Mouse (Mus musculus): ENCODE results near the gene Gm17364. TPM values are rescaled to one million over a fixed set of nuclear protein-coding genes. Genes with fewer than 3 reads are reported as not detected.
"Not testable (repeated sequence)": the region's sequence is repeated elsewhere in the genome, so short reads cannot be mapped to it uniquely, and the experiment has no call there.

Gene Gm17364
- not detected in 2 replicates for total RNA-seq (2015)
- total RNA-seq (2017) = not detected in 2 replicates

DNA sequence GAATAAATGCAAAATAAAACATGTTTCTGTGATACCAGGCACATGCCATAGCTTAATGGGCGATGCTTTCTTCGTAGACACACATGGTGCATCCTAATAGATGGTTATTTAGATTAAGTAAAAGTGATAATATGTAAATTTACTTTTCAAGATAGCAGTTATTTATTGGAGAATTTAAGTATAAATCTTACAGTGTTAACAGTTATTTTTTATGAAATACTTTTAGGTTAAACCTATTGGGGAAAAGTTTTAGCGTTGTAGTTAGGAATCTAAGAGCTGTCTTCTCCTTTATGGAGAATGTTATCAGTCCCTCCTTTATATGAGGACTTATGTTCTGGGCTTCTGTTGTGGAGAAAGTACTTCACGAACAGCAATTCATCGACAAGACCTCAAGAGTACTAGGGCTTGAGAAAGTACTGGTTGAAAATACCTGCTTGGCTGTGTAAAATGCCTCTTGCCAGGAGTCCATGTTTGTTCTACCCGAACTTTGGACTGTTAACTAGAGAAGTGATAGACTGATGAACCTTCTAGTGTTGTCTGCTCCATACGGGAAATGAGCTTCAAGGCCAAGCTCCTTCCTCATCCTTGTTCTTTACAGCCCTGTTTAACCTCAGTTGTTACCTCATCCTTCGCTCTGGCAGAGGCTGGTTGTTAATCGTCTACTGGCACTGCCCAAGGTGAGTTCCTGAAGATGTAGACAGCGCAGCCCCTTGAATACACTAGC is at the start of gene Gm17364:
Gm17364 (minus strand) TSS at position 51 of the 724 bp plus-strand sequence.
- no peak for ATAC-seq (replicated peaks; ENCODE audit: poor library complexity)

DNA sequence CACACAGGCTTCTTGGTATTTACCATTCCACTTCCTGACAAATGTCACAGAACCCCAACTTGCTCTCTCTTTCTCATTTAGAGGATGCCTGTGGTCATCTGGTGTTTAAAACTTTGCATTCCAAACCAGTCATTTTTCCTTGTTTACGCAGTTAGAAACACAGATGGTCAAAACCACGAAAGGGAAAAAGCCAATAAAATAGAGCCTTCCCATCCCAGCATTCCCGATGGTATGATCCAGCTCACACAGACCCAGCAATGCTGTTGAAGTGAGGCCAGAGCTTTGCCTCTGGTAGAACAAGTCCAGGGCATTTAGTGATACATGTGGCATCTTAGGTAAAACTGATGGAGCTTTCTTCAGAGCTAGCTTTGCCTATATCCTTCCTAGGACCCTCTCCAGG is 47.7 kb upstream of the Gm17364 start:
- ATAC-seq (replicated peaks; ENCODE audit: poor library complexity) = no peak

DNA sequence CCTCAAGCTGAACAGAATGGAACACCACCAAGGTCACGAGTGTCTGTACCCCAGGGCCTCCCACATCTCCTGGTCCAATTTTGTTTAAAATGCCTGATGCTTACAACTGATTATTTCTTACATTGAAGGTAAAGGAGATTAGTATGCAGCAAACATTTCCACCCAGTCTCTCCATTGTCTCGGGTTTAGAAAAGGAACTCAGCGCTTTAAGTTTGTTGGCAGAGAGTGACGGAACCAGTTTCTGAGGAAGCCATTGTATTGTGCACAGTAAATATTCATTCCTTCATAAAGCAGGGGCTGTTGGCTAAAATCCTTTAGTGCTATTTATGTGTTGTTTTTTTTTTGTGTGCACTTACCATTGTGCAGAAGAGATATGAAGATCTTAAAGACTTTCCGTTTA is 47.0 kb upstream of the Gm17364 start:
- ATAC-seq (replicated peaks; ENCODE audit: poor library complexity) = no peak

DNA sequence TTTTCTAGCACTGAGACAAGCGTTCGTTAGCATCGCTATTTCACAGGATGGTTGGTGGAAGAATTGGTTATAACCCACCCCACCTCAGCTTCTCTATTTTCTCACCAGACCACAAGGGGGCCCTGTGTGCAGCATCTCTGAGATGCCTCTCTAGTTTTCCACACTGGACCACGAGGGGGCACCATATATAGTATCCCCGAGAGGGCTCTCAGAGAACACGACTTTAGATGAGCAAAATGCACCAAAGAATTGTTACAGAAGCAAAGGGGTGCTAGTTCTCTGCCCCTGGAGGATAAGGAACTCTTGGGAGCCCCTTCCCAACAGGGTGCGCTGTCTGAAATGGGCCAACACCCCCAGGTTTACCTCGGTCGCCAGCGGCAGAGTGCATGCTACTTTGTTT is 28.9 kb upstream of the Gm17364 start:
- peak; percentile 99 for ATAC-seq (replicated peaks; ENCODE audit: poor library complexity)

DNA sequence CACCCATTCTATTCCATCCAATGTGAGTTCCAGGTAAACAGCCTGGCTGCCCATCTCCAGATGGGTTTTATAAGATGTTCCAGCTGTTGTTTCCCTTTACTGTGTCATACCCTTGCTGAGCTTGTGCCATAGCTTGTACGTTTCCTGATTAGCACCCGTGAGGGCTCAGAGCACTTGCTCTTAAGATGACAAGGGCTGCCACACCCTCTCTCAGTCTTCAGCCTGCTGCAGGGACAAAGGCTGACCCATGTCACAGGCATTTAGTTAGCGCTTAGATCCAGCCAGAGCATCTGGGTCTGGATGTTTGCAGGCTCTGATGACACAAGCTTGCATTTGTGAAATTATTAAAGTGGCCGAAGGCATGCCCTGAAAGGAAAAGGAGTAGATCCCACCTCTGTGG is 26.3 kb upstream of the Gm17364 start:
- no peak for ATAC-seq (replicated peaks; ENCODE audit: poor library complexity)

DNA sequence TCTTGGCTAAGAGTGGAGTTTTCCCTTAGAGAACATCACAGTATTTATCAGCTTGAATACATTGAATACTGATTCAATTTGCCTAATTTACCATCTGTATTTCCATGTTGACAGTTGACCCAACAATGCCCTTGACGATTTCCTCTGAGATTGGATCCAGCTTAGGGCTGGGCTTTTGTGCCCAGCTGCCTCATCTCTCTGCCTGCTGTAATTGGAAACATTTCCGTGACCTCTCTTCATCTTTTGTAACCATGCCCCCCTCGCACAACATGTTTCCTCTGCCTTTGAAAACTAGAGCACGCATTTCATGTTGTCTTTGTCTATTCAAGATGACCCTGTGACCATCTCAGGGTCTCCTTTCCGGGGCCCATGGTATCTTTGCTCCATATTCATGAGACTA is 25.2 kb upstream of the Gm17364 start:
- no peak for ATAC-seq (replicated peaks; ENCODE audit: poor library complexity)

DNA sequence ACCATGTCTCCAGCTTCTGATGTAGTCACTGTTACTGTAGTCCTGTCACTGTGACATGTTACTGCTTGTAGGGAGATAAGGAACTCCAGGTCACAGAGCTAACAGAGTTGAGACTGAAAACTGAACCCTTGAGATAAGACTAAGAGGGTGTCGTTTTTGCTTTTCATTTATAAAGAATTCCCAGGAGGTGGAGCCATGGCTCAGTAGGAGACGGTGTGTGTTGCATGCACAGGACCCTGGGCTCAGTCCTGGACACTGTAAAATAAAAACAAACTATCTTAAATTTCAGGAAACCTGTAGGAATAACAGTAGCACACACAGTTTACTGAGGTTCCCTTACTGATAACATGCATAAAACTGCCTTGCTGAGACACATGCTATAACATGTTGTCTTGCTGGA is 24.8 kb upstream of the Gm17364 start:
- ATAC-seq (replicated peaks; ENCODE audit: poor library complexity) = peak; percentile 40; the same call in 1 of the 2 replicates

DNA sequence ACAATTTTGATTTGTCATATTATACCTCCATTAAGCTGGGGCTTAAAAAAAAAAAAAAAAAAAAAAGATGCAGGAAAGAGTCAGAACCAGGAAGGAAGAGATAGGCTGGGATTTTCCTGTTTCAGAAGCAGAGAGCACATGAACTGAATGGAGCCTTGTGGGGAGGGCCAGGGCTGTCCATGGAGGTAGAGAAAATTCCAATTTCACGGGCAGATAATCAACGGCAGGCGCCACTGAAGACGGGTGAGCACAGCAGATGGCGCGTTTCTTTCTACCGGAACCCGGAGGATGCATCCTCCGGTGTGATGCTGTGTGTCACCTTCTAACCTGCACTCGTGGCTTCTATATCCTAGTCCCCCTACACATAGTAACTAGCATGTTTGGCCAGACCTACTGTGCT is 22.6 kb upstream of the Gm17364 start:
- no peak for ATAC-seq (replicated peaks; ENCODE audit: poor library complexity)

DNA sequence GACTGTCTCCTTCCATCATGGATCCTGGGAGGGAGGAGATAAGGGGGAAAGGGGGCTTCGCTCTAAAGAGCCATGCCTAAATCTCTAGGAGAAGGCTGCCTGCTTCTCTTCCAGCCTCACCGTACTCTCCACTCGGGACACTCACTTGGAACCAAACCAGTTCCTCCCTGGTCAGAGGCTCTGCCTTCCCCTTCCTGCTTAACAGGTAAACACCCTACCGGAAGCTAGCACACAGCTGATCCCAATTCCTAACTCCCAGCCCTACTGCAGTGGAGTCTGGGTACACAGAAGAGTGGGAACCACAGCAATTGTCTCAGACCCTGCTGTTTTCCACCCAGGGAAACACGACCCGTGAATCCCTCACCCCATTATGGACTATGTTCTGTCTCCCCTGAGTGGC is 22.1 kb upstream of the Gm17364 start:
- no peak for ATAC-seq (replicated peaks; ENCODE audit: poor library complexity)

DNA sequence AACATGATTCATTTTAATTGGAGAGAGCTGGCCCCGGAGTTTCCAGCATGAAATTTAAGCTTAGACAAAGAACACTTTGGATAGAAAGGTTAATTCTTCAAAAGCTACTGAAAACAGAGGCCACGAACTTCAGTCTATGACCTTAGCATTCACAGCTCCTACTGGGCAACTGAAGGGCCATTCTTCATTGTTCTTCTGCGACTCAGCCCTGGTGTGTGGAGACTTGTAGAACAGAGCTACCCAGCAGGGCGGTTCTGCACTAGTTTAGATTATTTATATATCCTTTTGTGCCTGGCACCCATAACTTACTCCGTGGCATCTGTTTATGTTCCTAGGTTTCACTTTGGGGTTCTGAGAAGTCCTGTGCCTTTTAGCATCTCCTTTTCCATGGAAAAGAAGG is 19.8 kb upstream of the Gm17364 start:
- no peak for ATAC-seq (replicated peaks; ENCODE audit: poor library complexity)

DNA sequence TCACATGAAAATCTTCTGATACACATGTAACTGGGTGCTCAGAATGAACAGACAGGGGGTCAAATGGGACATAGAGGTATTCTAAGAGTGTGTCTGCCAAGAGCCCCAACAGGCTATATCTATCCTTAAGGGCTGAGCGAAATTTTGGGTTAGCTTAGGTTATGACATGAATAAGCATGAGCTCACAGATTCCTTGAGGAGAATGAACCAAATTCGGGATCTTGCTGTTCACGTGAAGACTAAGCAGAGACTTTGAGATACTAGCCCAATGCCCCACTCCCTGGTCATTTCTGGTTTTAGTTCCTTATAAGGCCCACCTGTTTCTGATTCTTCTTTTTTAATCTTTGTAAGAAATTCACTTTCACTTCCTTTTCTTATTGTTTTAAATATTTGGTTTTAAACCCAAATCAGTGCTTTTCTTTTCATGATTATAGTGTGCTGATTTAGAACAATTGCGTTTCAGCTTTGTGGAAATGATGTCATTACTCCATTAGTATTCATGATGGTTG is 17.7 kb upstream of the Gm17364 start:
- ATAC-seq (replicated peaks; ENCODE audit: poor library complexity) = no peak

DNA sequence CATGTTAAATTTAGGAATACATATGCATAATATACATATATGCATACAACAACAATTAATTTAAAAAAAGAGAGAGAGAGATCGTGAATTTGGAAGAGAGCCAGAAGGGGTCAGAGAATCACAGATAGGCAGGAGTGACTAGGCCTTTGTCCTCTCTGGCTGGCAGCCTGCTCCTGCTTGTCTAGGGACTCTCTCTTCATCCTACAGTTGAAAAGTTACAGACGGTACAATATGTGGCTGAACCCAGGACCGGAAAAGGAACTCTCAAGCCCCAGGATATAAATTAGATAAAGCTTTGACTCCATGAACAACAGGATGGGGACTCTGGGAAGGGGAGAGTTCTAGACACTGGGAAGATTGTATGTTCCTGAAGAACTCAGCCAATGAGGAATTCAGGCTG is 12.5 kb upstream of the Gm17364 start:
- no peak for ATAC-seq (replicated peaks; ENCODE audit: poor library complexity)

DNA sequence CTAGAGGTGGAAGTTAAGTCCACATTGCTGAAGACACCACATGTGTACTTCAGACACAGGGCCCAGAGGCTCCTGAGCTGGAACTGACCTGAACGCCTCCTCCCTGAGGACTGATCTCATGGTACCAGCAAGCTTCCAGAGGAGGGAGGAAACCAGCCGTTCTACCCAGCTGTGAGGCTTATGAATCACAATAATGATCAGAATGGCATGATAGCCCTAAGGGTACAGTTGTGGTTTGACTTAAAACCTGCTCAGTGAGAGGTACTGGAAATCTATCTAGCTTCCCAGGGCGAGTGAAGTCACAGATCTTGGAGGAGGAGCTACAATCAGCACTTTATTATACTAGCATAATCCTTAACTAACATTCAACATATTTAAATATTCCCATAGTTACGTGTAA is 11.7 kb upstream of the Gm17364 start:
- no peak for ATAC-seq (replicated peaks; ENCODE audit: poor library complexity)

DNA sequence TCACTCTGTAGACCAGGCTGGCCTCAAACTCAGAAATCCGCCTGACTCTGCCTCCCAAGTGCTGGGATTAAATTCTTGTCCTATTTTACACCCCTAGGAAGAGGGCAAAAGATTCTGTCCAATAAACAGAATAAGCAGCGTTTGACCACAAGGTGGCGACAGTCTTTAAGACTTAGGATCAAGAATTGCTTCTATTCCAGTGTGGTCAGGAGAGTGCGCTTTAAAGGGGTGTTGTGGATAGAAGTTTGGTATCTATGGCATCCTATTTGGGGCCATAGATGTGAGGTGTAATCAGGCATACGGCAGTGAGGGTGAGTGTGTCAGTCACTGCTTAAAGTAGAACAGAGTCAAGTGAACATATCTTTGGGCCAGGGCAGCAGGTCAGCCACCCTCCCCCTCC is 9.5 kb upstream of the Gm17364 start:
- ATAC-seq (replicated peaks; ENCODE audit: poor library complexity) = peak; percentile 79

DNA sequence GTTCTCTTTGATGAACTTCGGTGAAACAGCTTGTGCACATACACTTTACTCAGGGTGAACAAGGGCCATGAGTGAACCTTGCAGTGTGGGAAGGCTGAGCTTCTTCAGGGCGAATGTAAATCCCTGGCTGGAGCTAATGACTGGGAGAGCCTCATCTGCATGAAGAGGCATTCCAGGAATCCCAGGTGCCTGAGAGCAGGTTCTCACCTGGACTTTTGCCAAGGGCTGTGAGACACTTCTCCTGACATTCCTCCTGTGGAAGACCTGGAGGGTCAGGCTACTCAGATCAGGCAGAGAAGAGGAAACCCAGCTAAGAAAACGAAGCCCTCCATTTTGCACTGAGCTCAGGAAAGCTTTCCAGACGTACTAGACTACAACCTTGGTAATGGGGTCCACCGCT is 6.9 kb upstream of the Gm17364 start:
- ATAC-seq (replicated peaks; ENCODE audit: poor library complexity) = no peak

DNA sequence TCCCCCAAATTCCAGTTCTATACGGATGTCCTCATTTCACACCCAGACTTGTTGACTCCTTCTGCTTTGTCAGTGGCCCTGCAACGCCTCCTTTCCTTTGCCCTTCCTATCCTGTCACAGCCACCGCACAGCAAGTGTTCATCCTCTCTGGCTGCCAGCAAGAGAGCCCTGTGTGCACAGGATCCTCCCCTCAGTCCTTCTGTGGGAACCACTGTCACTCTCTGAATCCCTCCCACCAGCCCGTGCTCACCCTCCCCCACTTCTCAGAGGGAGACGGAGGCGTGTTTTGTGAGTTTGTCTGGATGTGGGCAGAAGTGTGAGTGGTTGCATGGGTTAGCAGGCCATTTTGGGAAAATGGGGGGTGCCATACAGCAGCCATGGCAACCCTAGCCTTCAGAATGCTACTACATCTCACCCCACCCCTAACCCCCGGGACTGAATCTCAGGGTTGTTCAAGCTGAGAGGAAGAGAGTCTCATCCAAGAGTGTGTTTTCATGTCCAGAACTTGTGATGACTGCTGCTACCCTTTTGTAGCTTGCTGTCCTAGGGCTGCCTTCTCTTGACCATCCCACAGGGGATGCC is 5.9 kb downstream of the Gm17364 start:
- ATAC-seq (replicated peaks; ENCODE audit: poor library complexity) = no peak

DNA sequence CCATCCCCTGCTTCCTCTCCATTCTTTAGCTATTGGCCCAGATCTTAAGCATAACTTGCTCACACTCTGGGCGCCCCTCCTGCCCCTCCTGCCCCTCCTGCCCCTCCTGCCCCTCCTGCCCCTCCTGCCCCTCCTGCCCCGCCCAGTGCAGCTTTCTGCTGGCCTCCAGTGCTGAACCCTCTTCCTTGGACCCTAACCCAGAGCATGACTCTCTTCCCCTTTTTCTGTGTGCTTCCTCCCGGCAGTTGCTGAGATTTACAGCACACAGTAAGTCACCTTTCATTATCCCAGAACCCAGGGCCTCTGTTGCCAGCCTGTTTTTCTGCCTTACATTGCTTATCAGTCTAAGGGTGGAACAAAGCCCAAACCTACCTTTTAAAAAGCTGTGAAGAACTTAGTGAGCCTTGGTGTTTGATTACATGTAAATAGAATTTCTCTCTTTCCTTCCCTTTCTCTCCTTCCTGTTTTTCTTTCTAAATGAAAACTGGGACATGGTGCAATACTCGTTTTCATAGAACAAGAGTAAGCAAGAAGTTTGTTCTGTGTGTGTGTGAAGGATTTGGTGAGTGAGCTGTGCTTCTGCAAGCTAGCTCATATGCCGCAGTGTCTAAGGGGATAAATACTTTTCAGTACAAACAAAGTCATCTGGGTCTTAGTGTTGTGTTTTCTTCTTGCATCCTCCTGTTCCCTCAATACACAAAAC is 10.3 kb downstream of the Gm17364 start:
- peak; percentile 48; the same call in 1 of the 2 replicates for ATAC-seq (replicated peaks; ENCODE audit: poor library complexity)

DNA sequence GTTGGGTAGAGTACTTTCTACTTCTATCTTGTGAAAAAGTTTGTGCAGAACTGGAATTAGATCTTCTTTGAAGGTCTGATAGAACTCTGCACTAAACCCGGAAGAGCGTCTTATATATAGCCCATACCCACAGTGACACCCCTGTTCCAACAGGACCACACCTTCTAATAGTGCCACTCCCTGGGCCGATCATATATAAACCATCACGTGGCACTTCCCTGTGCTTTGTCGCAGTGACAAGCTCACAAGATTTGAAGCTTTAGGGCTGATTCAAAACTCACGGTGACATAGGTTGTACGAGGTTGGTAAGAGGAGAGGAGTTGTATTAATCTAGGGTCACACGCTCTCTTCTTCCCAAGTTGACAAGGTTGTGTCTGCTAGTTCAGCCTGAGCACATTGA is 12.2 kb downstream of the Gm17364 start:
- not testable (repeated sequence) for ATAC-seq (replicated peaks; ENCODE audit: poor library complexity)

DNA sequence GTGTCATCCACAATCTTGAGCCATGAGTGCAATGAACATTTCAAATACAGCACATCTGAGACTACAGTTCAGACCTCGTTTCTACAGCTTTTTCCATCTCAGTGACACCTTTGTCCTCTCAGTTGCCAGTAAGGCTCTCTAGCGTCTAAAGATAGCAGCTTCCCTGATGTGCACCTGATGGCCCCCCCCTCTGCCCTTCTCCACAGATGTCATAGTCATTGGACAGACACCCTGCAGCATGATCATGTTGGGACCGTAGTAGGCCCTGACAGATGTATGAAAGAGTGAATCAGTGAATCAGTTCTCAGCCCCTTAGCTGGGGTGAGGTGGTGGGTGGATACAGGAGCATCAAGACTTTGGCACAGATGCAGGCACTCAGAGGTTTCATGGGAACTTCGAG is 15.9 kb downstream of the Gm17364 start:
- no peak for ATAC-seq (replicated peaks; ENCODE audit: poor library complexity)

DNA sequence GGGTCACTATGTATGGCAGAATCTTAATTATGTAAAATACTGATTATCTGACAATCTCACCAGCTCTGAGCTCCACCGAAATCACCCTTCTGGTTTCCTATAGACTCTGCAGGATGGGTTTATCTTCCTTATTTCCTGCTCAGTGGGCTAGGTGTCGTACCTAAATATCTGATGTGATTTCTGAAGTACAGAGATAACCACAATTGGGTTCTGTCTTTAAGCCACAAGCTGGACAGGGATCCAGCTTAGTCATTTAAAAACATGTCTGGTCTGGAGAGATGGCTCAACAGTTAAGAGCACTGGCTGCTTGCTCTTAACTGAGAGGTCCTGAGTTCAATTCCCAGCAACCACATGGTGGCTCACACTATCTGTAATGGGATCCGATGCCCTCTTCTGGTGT is 16.8 kb downstream of the Gm17364 start:
- ATAC-seq (replicated peaks; ENCODE audit: poor library complexity) = 0 out of 2 replicates have a peak, but pooled peaks have one; percentile 14

DNA sequence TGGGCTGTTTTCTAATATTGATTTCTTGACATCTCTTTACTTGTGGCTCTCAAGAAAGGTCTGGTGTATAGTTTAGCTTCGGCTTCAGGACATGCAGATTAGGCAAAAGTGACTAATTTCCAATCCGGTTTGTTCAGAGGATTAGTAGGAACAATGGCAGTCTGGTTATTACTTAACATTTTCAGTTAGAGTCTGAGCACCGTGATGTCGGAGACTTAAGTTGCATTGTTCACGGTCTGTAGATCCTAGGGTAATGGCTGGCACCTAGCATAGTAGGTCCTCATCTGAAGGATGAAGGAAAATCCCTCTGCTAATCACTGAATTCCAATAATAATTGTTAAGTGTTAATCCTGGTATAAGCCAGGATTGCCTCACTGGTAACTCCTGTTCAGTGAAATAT is 17.7 kb downstream of the Gm17364 start:
- ATAC-seq (replicated peaks; ENCODE audit: poor library complexity) = no peak

DNA sequence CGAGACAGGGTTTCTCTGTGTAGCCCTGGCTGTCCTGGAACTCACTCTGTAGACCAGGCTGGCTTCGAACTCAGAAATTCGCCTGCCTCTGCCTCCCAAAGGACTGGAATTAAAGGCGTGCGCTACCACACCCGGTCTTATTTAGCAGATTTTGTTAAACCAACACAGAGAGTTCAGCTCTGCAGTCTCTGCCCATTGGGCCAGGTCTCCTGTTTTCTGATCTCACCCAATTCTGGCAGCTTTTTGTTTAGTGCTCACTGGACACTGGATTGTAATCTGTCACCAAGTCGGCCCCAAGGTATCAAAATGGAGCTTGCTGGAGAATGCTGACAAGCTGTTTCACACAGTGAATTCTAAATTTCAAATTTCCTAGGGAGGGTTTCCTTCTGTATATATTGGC is 21.0 kb downstream of the Gm17364 start:
- no peak for ATAC-seq (replicated peaks; ENCODE audit: poor library complexity)

Data from megakaryocyte progenitor cell, adult 5-6 weeks (primary cell).